In the genomic region with DNA sequence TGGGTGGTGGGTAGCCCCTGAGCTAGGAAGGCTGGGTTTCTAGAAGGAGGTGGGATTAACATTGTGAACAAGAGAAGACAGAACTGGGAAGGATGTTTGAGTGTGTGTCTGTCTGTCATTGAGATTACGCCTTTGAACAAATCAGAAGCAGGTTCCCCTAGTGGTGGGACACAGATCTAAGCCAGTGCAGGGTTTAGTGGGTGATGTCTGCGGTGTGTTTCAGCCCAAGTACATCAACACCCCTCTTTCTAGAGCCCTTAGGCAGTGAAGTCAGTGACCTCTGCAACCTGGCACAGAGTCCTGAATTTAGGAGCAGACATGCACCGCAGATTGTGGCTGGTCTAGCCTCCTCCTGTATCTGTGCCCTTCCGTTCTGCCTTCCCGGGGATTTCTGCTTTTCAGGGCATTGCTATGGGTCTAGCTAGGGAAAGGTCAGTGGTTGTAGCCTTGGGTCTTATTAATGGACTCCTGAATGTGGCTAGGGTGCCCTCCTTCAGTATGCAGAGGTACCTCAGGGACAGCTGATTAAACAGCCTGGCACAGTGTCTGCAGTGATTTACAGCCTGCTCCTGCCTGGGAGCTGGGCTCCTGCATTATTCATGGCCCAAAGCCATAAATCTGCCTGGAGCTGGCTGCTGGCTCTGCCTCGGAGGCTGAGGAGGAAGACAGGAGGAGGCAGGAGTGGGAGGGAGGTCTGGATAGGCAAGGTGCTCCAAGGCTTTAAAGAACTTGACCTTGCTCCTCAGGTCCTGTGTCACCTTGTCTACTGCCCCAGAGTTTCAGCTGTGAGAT, we compare ENCODE assay signal across 9 mouse cellular contexts.
DNase-seq lines count a peak whose midpoint lies in the region; ATAC-seq and TF ChIP-seq lines count a peak whose summit lies in the region.
"Had no signal": no experiment of that assay in that cellular context is flagged by ENCODE, and none has a peak within 500 bp of the region (broad histone marks: within the 10 kb centered on the region; RNA-seq: fewer than 3 reads in every experiment).

No protein-coding gene starts in this region.

- peak; percentile 51 for ATAC-seq in Patski
- peak; percentile 92 for ATAC-seq in kidney, embryonic 16.5 days (ENCODE audit: low FRiP score, low TSS enrichment)
- ATAC-seq in limb, embryonic 12.5 days (ENCODE audit: insufficient number of reproducible peaks, insufficient read depth, low FRiP score, low TSS enrichment, low read depth), result no peak

- no peak for TF ChIP-seq CTCF in Patski (IDR thresholded peaks at IDR 0.05)
- peak; percentile 19 for TF ChIP-seq CTCF in gastrocnemius, adult 2 months (IDR thresholded peaks at IDR 0.05)

- H3K36me3 ChIP-seq in kidney, embryonic 16.5 days (ENCODE audit: insufficient read depth, low read length), result no peaks in the 10 kb centered on the region
- H3K36me3 ChIP-seq in limb, embryonic 12.5 days, result no peaks in the 10 kb centered on the region
- H3K36me3 ChIP-seq: limb, embryonic 13.5 days; stomach, embryonic 15.5 days had no signal

- intact Hi-C loops in gastrocnemius, adult 2 months (cut with DNase I), result loop anchor here (5.0 kb wide), 1 partner anchor 35 kb away; no protein-coding TSS in a partner anchor

- 30% methylated on average over 6 of the region's 6 CpGs for WGBS in kidney, embryonic 16.5 days
- WGBS in limb, embryonic 12.5 days, result 46% methylated on average over 6 of the region's 6 CpGs

- no peaks in the 10 kb centered on the region for H3K27me3 ChIP-seq in Patski
- peaks cover 36% of the 10 kb centered on the region for H3K27me3 ChIP-seq in kidney, embryonic 16.5 days (ENCODE audit: insufficient read depth, low read length)
- no peaks in the 10 kb centered on the region for H3K27me3 ChIP-seq in limb, embryonic 12.5 days
- H3K27me3 ChIP-seq: limb, embryonic 13.5 days; stomach, embryonic 15.5 days had no signal

- peaks cover 8% of the 10 kb centered on the region for H3K4me1 ChIP-seq in kidney, embryonic 16.5 days (ENCODE audit: insufficient read depth, low read length)
- H3K4me1 ChIP-seq in limb, embryonic 12.5 days (replicated peaks), result peaks cover 26% of the 10 kb centered on the region

- peak overlapping the region; percentile 59 for H3K27ac ChIP-seq in gastrocnemius, adult 2 months
- no peak overlapping the region for H3K27ac ChIP-seq in kidney, embryonic 16.5 days (ENCODE audit: low read length)
- H3K27ac ChIP-seq in limb, embryonic 12.5 days, result peak overlapping the region; percentile 31
- H3K27ac ChIP-seq: limb, embryonic 13.5 days; stomach, embryonic 15.5 days had no signal

- no peak overlapping the region for H3K4me2 ChIP-seq in kidney, embryonic 16.5 days (replicated peaks; ENCODE audit: low read depth, low read length)
- H3K4me2 ChIP-seq in limb, embryonic 12.5 days, result no peak overlapping the region
- H3K4me2 ChIP-seq: limb, embryonic 13.5 days; stomach, embryonic 15.5 days had no signal

- CTCF ChIA-PET in Patski (lab: Charles Lee), result interaction anchor here (0.8 to 1.2 kb wide), 4 partner anchors 15 to 116 kb away, joined by 3 read pairs; no protein-coding TSS in a partner anchor

- no peak overlapping the region for H3K4me3 ChIP-seq in gastrocnemius, adult 2 months
- H3K4me3 ChIP-seq in kidney, embryonic 16.5 days (ENCODE audit: low read length), result no peak overlapping the region
- no peak overlapping the region for H3K4me3 ChIP-seq in limb, embryonic 12.5 days (replicated peaks)
- H3K4me3 ChIP-seq: limb, embryonic 13.5 days; stomach, embryonic 15.5 days had no signal

- POLR2A ChIA-PET in Patski (lab: Charles Lee), result no interaction called here

- H3K9me3 ChIP-seq in kidney, embryonic 16.5 days (ENCODE audit: low read length), result no peaks in the 10 kb centered on the region
- no peaks in the 10 kb centered on the region for H3K9me3 ChIP-seq in limb, embryonic 12.5 days
- H3K9me3 ChIP-seq: limb, embryonic 13.5 days; stomach, embryonic 15.5 days had no signal

- peak; percentile 77 for DNase-seq in Patski (ENCODE audit: low read depth, low spot score)
- DNase-seq in adrenal gland, postnatal 10 days, result peak; percentile 86
- DNase-seq in gastrocnemius, adult 2 months, result peak; percentile 83
- peak; percentile 80 for DNase-seq in skeletal muscle tissue, adult 2 months (ENCODE audit: low read depth, low spot score)
- DNase-seq in spleen, postnatal 14 days (ENCODE audit: low spot score in 2 of 2), result no peak

- in situ Hi-C loops in Patski (cut with MboI; ENCODE audit: low pct_unique_long_range_greater_than_20kb), result no loop called here

- no peak overlapping the region for H3K9ac ChIP-seq in kidney, embryonic 16.5 days (replicated peaks; ENCODE audit: low read length)
- H3K9ac ChIP-seq in limb, embryonic 12.5 days (replicated peaks), result no peak overlapping the region
- H3K9ac ChIP-seq: limb, embryonic 13.5 days; stomach, embryonic 15.5 days had no signal

Comparison
In these comparisons a context has a peak if more than half of its experiments do, and no peak if none do; other contexts are left out.
1. DNase-seq: peak in Patski (single experiment), adrenal gland, postnatal 10 days (single experiment), gastrocnemius, adult 2 months (single experiment) and skeletal muscle tissue, adult 2 months (single experiment); none in spleen, postnatal 14 days (0 of 2).